Mouse (Mus musculus) gastrocnemius, adult 18-20 months (tissue): ENCODE results near the gene Tanc1. TPM values are rescaled to one million over a fixed set of nuclear protein-coding genes. Genes with fewer than 3 reads are reported as not detected.

Experiments
- DNase-seq: peaks from one replicate; pipeline ENCODE4 v3.0.0; 2021; ENCODE audit warnings: low spot score
- total RNA-seq, 2 experiments: library from RNA; stranded (reverse); gene quantifications; 2 replicates each; pipeline ENCODE4 v1.2.3; 2021

Gene Tanc1
- total RNA-seq, 2 experiments from 2014 or later, result 4.8 to 6.6 TPM

DNA sequence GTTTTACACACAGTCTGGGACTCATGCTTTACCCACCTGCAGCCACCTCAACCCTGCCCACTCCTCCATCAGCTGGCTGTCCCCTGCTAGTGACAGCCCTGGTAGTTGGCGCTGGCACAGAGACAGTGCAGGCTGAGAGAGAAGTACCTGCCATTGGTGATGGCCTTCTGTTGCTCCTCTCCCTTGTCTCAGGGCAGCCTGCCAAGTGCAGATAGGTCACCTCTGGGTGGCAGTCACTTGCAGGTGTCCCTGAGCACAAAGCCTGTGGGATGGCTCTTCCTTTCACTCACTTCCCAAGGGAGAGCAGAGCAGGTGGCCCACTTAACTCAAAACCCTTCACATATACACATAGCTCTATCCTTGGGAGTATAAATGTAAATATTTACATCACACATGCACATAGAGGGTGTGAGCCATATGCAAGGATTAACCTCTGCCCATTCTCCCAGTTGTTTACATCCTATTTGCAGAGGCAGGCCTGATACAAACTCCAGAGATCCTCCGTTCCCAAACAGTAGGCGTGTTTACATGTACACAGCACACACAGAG lies 106.0 kb downstream of the Tanc1 start:
- DNase-seq, result no peak

GRCm38 (mm10) chr2:59718601-59719416 lies 107.0 kb downstream of the Tanc1 start:
- DNase-seq, result no peak

DNA sequence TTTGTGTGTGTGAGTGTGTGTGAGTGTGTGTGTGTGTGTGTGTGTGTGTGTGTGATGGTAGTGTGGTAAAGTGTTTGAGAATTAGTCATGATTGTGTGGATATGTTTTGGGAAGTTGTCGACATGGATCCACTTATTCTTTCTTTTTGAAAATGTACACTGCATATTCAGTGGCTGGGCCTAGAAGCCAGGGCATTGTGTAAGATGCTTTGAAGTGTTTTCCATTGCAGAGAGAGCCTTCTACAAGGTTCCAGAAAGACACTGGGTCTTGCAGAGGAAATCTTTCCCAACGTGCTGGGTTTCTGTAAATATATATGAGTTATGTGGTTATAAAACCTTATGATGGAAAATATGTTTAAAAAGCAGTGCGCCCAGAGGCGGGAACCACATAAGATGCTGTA lies 108.0 kb downstream of the Tanc1 start:
- DNase-seq, result no peak

- DNase-seq, result no peak
These were observed 109.3 kb downstream of the Tanc1 start for GRCm38 (mm10) chr2:59721119-59721518.

DNA sequence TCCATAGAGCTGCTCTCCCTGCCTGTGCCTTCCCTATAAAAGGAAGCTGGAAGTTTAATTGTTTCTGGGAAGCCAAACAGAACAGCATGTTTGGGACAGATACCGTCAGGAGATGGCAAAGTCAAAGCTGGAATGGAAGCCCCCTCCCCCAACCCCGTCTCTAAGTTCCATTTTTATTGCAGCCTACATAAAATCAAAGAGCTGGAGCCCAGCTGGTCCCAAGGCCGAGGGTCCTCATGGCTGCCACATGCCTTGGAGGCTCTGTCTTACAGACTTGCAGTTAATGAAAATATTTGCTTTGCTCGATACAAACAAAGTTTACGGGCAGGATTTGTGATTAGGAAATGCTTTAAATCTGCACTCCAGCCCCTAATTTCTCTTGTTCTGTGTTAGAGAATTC lies 109.9 kb downstream of the Tanc1 start:
- DNase-seq, result no peak

GRCm38 (mm10) chr2:59723311-59723710 lies 111.5 kb downstream of the Tanc1 start:
- DNase-seq, result no peak

DNA sequence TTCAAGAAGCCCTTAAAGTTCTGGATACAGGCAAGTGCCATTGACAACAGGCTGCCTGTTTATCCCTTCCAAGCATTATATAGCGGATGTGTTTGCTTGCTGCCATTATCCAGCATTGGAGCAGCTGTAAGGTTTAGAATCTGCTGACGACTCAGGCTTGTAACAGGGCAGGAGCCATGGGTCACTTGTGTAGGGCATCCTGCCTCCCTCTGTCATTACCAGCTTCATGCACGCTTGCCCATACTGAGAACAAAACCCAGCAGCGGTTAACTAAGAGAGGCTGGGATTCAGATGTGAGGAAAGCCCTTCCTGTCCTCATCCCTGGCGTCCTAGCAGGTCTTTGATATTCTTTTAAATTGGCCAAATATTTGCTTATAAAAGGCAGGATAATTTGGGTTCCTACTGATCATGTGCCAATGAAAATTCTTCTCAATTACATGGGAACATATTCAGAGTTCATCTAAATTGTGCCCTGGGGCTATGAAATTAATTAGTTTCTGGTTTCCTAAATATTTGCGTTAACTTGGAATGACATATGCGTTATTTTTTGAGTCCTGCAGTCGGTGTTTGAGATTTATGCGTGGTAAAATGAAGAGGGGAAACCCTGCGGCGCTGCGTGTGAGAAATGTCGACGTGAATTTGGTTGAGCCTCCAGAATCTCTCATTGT lies 113.8 kb downstream of the Tanc1 start:
- no peak for DNase-seq

- no peak for DNase-seq
These were observed 120.0 kb downstream of the Tanc1 start for GRCm38 (mm10) chr2:59731831-59732230.

- no peak for DNase-seq
These were observed 121.6 kb downstream of the Tanc1 start for GRCm38 (mm10) chr2:59733410-59733809.

GRCm38 (mm10) chr2:59736401-59736898 lies 124.6 kb downstream of the Tanc1 start:
- no peak for DNase-seq

DNA sequence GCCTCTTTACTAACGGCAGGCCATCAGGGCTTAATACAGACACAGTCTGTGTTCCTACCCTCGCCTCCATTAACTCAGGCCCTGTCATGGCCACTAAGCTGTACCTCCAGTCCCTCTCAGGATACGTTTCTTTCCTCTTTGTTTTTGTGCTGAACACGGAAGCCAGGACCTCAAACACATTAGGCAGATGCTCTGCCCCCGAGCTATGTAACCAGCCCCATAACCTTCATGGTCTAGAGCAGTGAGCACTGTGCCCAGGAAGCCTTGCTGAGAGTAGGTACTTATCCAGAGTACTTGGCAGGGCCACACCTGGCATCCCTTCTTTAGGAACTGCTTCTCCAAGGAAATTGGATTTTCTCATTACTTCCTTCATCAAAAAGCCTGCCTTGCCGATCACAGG lies 125.5 kb downstream of the Tanc1 start:
- no peak for DNase-seq

DNA sequence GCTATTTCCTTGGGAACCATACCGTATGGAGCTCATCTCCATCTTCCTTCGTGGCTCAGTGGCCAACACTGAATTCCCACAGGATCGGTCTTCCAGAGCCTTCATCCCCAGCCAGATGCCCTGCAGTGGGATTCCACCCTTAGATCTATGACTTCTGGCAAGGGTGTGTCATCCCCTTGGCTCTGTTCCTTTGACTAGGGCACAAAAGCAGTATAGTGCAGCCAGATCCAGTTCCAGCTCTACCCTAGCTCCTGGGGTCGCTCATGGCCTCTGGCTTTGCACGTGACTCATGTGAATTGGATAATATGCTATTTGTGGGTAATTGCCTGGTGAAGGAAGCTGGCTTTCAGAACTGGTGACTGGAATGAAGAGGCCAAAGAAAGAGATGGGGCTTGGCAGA lies 126.5 kb downstream of the Tanc1 start:
- no peak for DNase-seq

GRCm38 (mm10) chr2:59739036-59739435 lies 127.2 kb downstream of the Tanc1 start:
- no peak for DNase-seq

DNA sequence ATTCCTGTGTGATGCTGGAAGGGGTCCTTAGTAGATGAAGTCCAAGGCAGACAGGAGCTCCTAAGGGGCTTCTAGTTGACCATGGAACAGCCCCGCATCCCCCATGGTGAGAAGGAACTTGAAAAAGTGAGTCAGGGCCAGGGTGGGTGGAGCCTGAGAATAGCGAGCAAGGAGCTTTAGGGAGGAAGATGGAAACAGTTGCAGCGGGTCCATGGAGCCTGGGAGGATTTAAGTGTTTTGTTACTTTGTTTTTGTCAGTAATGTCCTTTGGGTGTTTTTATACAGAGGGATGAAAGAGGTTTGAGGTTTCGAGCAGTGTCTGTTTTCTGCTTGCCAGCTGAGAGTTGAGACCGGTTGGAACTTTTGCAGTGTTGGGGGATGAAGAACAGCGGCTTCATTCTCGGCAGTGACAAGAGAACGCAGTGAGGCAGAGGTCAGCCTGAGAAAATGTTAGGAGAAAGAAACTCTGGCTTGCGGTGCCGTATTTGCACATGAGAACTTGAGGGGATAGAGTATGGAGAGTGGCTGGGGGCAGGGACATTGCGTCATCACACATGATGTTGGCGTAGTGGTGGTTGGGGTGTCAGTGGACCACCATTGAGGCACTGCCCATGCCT lies 130.8 kb downstream of the Tanc1 start:
- no peak for DNase-seq

DNA sequence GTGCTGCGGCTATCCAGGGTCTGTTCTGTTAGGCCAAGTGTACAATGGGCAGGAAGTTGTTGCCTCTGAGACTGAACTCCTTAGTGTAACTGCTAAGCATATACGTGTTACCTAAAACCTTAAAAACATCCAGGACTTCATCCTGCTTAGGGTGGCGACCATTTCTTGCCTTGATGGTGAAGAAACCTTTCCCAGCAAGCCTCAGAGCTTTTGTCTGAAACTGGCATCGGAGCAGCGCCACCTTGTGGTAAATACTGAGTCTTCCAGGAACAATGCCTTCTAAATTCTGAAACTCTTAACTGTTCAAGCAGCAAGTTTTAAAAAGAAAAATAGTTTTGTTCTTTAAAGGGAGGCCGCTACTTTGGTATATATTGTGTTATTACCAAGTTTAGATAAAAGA lies 133.6 kb downstream of the Tanc1 start:
- DNase-seq, result peak; percentile 60

- DNase-seq, result peak; percentile 12
These were observed 134.2 kb downstream of the Tanc1 start for GRCm38 (mm10) chr2:59746070-59746469.

- no peak for DNase-seq
These were observed 135.9 kb downstream of the Tanc1 start for GRCm38 (mm10) chr2:59747757-59748156.

DNA sequence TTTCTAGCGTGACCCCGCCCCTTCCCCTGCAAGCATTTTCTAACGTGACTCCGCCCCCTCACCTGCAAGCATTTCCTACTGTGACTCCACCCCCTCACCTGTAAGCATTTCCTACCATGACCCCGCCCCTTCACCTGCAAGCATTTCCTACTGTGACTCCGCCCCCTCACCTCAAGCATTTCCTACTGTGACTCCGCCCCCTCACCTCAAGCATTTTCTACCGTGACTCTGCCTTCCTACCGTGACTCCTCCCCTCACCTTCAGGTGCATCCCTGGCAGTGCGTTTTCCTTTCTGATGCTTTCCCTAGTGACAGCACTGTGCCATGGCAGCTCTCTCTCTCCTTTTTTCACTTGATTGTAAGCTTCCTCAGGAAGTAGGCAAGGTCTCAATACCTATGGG lies 137.5 kb downstream of the Tanc1 start:
- DNase-seq, result no peak

- no peak for DNase-seq
These were observed 139.3 kb downstream of the Tanc1 start for GRCm38 (mm10) chr2:59751172-59751571.

DNA sequence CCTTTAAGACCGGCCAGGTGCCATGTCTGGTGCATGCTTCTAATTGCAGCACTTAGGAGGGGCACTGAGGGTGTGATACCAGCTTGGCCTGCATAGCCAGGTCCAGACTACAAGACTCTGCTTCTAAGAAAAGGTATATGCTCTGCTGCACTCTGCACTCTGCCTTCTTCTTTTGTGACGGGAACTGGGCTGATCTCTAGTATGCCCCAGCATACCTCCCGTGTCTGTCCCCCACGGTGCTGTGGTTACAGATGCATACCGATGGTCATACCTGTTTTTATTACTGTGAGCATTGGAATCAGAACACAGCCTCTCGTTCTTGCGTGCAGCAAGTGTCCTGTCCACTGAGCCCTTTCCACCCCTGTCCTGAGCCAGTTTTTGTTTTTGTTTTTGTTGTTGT lies 140.3 kb downstream of the Tanc1 start:
- no peak for DNase-seq

GRCm38 (mm10) chr2:59752766-59753165 lies 140.9 kb downstream of the Tanc1 start:
- no peak for DNase-seq

DNA sequence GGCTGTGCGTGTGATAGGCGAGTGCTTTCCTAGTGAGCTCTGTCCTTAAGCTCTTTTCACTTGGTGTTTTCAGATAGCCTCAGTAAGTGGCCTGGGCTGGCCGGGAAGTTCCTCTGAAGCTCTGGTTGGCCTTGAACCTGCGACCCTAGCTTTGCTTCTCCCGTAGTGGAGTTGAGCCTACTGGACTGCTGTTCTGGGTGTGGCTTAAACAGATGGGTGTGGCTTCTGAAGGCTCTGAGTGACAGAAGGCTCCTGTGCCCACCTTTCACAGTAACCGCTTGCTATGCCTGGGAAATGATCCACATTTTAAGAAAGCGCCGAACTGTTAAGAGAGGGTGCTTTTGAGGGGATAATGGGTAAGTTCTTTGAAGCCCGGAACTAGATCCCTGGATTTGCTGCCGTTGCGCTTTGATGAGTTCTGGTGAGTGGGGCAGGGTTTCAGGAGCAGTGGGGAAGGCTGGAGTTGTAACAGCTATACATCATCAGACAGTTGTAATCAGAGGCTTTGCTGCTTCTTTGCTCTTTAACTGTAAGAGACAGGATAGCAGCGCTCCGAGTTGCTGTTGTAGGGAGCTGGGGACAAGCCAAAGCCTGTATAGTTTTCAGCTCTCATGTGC lies 144.4 kb downstream of the Tanc1 start:
- no peak for DNase-seq
